13 mouse cellular contexts compared by ENCODE assay signal in the genomic region with DNA sequence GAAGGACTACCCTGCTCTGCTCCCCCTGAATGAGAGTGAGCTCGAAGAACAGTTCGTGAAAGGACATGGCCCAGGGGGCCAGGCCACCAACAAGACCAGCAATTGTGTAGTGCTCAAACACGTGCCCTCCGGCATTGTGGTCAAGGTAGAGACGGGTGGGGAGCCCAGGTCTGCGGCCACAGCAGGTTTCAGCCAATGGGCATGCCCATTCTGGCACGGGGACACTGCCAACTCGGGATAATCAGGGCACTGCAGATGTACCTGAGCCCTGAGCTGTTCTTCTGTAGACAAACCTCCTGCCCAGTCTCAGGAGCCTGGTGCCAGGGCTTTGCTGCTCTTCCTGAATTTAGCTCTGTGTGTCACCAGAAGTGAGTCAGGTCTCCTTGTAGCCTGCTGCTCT. TPM values are rescaled to one million over a fixed set of nuclear protein-coding genes. Genes with fewer than 3 reads are reported as not detected.
DNase-seq lines count a peak whose midpoint lies in the region; ATAC-seq and TF ChIP-seq lines count a peak whose summit lies in the region.
"Had no signal": no experiment of that assay in that cellular context is flagged by ENCODE, and none has a peak within 500 bp of the region (broad histone marks: within the 10 kb centered on the region; RNA-seq: fewer than 3 reads in every experiment).

No protein-coding gene starts in this region.

- 0 out of 2 replicates have a peak, but pooled peaks cover 8% of the 10 kb centered on the region for H3K36me3 ChIP-seq in midbrain, postnatal 0 days (ENCODE audit: insufficient read depth, low read length)
- 0 out of 2 replicates have a peak, but pooled peaks cover 6% of the 10 kb centered on the region for H3K36me3 ChIP-seq in midbrain, embryonic 14.5 days (ENCODE audit: control insufficient read depth, insufficient read depth, low read length)
- no peaks in the 10 kb centered on the region for H3K36me3 ChIP-seq in hindbrain, embryonic 12.5 days
- H3K36me3 ChIP-seq in stomach, postnatal 0 days (ENCODE audit: control insufficient read depth, insufficient read depth, low read length) = no peaks in the 10 kb centered on the region

- WGBS in midbrain, postnatal 0 days = 90% methylated on average over 8 of the region's 8 CpGs
- 91% methylated on average over 8 of the region's 8 CpGs for WGBS in midbrain, embryonic 14.5 days
- WGBS in hindbrain, embryonic 12.5 days = 85% methylated on average over 8 of the region's 8 CpGs
- WGBS in stomach, postnatal 0 days = 84% methylated on average over 8 of the region's 8 CpGs

- no peak for DNase-seq in midbrain, postnatal 0 days (ENCODE audit: low spot score)
- no peak for DNase-seq in midbrain, embryonic 14.5 days
- DNase-seq in cerebellum, postnatal 25 days = peak; percentile 73 to 83
- DNase-seq in stomach, postnatal 0 days (ENCODE audit: low spot score) = no peak
- no peak for DNase-seq in right cerebral cortex, postnatal 10 days (ENCODE audit: low spot score in 2 of 2)
- DNase-seq: liver; lung, postnatal 14 days had no signal

- no peak overlapping the region for H3K4me3 ChIP-seq in midbrain, postnatal 0 days (ENCODE audit: low read depth, low read length)
- H3K4me3 ChIP-seq in midbrain, embryonic 14.5 days (replicated peaks; ENCODE audit: low read depth, low read length) = no peak overlapping the region
- no peak overlapping the region for H3K4me3 ChIP-seq in hindbrain, embryonic 12.5 days
- no peak overlapping the region for H3K4me3 ChIP-seq in stomach, postnatal 0 days (ENCODE audit: low read depth, low read length)
- H3K4me3 ChIP-seq: erythroblast, embryonic 14.5 days; myocyte had no signal

- 0 out of 2 replicates have a peak overlapping the region, but pooled peaks have one; percentile 38 for H3K27ac ChIP-seq in midbrain, postnatal 0 days (ENCODE audit: low read depth, low read length)
- H3K27ac ChIP-seq in midbrain, embryonic 14.5 days (replicated peaks; ENCODE audit: low read depth, low read length) = no peak overlapping the region
- H3K27ac ChIP-seq in hindbrain, embryonic 12.5 days = peak overlapping the region; percentile 50
- peak overlapping the region; percentile 24; the same call in 1 of the 2 replicates for H3K27ac ChIP-seq in stomach, postnatal 0 days (replicated peaks)

- H3K9me3 ChIP-seq in midbrain, postnatal 0 days (ENCODE audit: low read length) = no peaks in the 10 kb centered on the region
- no peaks in the 10 kb centered on the region for H3K9me3 ChIP-seq in midbrain, embryonic 14.5 days (ENCODE audit: control insufficient read depth, low read length)
- H3K9me3 ChIP-seq in hindbrain, embryonic 12.5 days (replicated peaks) = no peaks in the 10 kb centered on the region
- no peaks in the 10 kb centered on the region for H3K9me3 ChIP-seq in stomach, postnatal 0 days (ENCODE audit: control insufficient read depth, low read length)
- H3K9me3 ChIP-seq: G1E had no signal

- H3K4me2 ChIP-seq in midbrain, postnatal 0 days (ENCODE audit: low read depth, low read length, poor library complexity, severe bottlenecking) = no peak overlapping the region
- no peak overlapping the region for H3K4me2 ChIP-seq in midbrain, embryonic 14.5 days (ENCODE audit: low read length)
- H3K4me2 ChIP-seq in hindbrain, embryonic 12.5 days (replicated peaks) = no peak overlapping the region
- H3K4me2 ChIP-seq in stomach, postnatal 0 days (replicated peaks; ENCODE audit: low read depth) = no peak overlapping the region

- no peak for TF ChIP-seq EP300 in stomach, postnatal 0 days (optimal IDR thresholded peaks at IDR 0.05)

- no peak overlapping the region for H3K9ac ChIP-seq in midbrain, postnatal 0 days (replicated peaks; ENCODE audit: low read length, poor library complexity, severe bottlenecking)
- H3K9ac ChIP-seq in midbrain, embryonic 14.5 days (replicated peaks; ENCODE audit: low read length) = no peak overlapping the region
- peak overlapping the region; percentile 24; the same call in 1 of the 2 replicates for H3K9ac ChIP-seq in hindbrain, embryonic 12.5 days
- H3K9ac ChIP-seq in stomach, postnatal 0 days (ENCODE audit: low read length) = no peak overlapping the region

- ATAC-seq in midbrain, postnatal 0 days (ENCODE audit: low FRiP score) = no peak
- ATAC-seq in midbrain, embryonic 14.5 days (ENCODE audit: low FRiP score, low TSS enrichment) = no peak
- ATAC-seq in hindbrain, embryonic 12.5 days (ENCODE audit: low FRiP score) = no peak
- ATAC-seq in stomach, postnatal 0 days (ENCODE audit: low FRiP score, low TSS enrichment) = no peak
- ATAC-seq in megakaryocyte-erythroid progenitor cell, adult 5-6 weeks (replicated peaks; ENCODE audit: low FRiP score, low TSS enrichment, poor library complexity, severe bottlenecking) = no peak
- ATAC-seq: activated CD4-positive, CD25-positive, alpha-beta regulatory T cell, adult 4 months had no signal

- H3K4me1 ChIP-seq in midbrain, postnatal 0 days (ENCODE audit: insufficient read depth, low read length) = no peaks in the 10 kb centered on the region
- 0 out of 2 replicates have a peak, but pooled peaks cover 3% of the 10 kb centered on the region for H3K4me1 ChIP-seq in midbrain, embryonic 14.5 days (ENCODE audit: control insufficient read depth, insufficient read depth, low read length)
- peaks cover 41% of the 10 kb centered on the region for H3K4me1 ChIP-seq in hindbrain, embryonic 12.5 days
- H3K4me1 ChIP-seq in stomach, postnatal 0 days (replicated peaks; ENCODE audit: control insufficient read depth, insufficient read depth) = no peaks in the 10 kb centered on the region

- H3K27me3 ChIP-seq in midbrain, postnatal 0 days (ENCODE audit: insufficient read depth, low read length) = no peaks in the 10 kb centered on the region
- no peaks in the 10 kb centered on the region for H3K27me3 ChIP-seq in midbrain, embryonic 14.5 days (ENCODE audit: control insufficient read depth, insufficient read depth, low read length)
- no peaks in the 10 kb centered on the region for H3K27me3 ChIP-seq in hindbrain, embryonic 12.5 days
- no peaks in the 10 kb centered on the region for H3K27me3 ChIP-seq in stomach, postnatal 0 days (ENCODE audit: control insufficient read depth, insufficient read depth, low read length)

- no peak for TF ChIP-seq CTCF in midbrain, postnatal 0 days (IDR thresholded peaks at IDR 0.05)
- TF ChIP-seq CTCF in stomach, postnatal 0 days (IDR thresholded peaks at IDR 0.05; ENCODE audit: low read depth) = no peak

RNA-seq across cellular contexts. Expression of a gene that starts 10.9 kb away (rescaled TPM):
- total RNA-seq in midbrain, postnatal 0 days (2014; rRNA removed) = 9.0 and 9.4 TPM in 2 replicates
- 7.8 TPM in 2 replicates for polyA plus RNA-seq in midbrain, postnatal 0 days (2015; fragmentation: Nextera tagmentation; extraction: Ambion mirVana)
- 9.1 and 10.6 TPM in 2 replicates for polyA plus RNA-seq in midbrain, embryonic 14.5 days (2014; fragmentation: Nextera tagmentation; extraction: Ambion mirVana)
- 16.6 and 20.0 TPM in 2 replicates for polyA plus RNA-seq in hindbrain, embryonic 12.5 days (2016; fragmentation: Nextera tagmentation; extraction: Ambion mirVana)
- 6.4 and 6.9 TPM in 2 replicates for polyA plus RNA-seq in stomach, postnatal 0 days (2015; fragmentation: Nextera tagmentation; extraction: Ambion mirVana)
- total RNA-seq in megakaryocyte-erythroid progenitor cell, adult 5-6 weeks (2014; fragmentation: Nextera tagmentation) = 9.2 and 13.2 TPM in 2 replicates
- total RNA-seq in megakaryocyte-erythroid progenitor cell, adult 5-6 weeks (2017) = 16.6 and 18.7 TPM in 2 replicates

RNA-seq across cellular contexts. Expression of a gene that starts 11.0 kb away (rescaled TPM):
- total RNA-seq in midbrain, postnatal 0 days (2014; rRNA removed) = 19.0 and 41.0 TPM in 2 replicates
- 6.6 and 9.6 TPM in 2 replicates for polyA plus RNA-seq in midbrain, postnatal 0 days (2015; fragmentation: Nextera tagmentation; extraction: Ambion mirVana)
- polyA plus RNA-seq in midbrain, embryonic 14.5 days (2014; fragmentation: Nextera tagmentation; extraction: Ambion mirVana) = 11.7 and 16.8 TPM in 2 replicates
- 17.5 and 18.6 TPM in 2 replicates for polyA plus RNA-seq in hindbrain, embryonic 12.5 days (2016; fragmentation: Nextera tagmentation; extraction: Ambion mirVana)
- polyA plus RNA-seq in stomach, postnatal 0 days (2015; fragmentation: Nextera tagmentation; extraction: Ambion mirVana) = 2.2 and 2.9 TPM in 2 replicates
- total RNA-seq in megakaryocyte-erythroid progenitor cell, adult 5-6 weeks (2014; fragmentation: Nextera tagmentation) = 19.5 and 24.7 TPM in 2 replicates
- 24.7 and 36.7 TPM in 2 replicates for total RNA-seq in megakaryocyte-erythroid progenitor cell, adult 5-6 weeks (2017)

RNA-seq across cellular contexts. Expression of a gene that starts 24.1 kb away (rescaled TPM):
- 104 and 164 TPM in 2 replicates for total RNA-seq in midbrain, postnatal 0 days (2014; rRNA removed)
- polyA plus RNA-seq in midbrain, postnatal 0 days (2015; fragmentation: Nextera tagmentation; extraction: Ambion mirVana) = 65.0 and 65.2 TPM in 2 replicates
- 72.3 and 76.7 TPM in 2 replicates for polyA plus RNA-seq in midbrain, embryonic 14.5 days (2014; fragmentation: Nextera tagmentation; extraction: Ambion mirVana)
- polyA plus RNA-seq in hindbrain, embryonic 12.5 days (2016; fragmentation: Nextera tagmentation; extraction: Ambion mirVana) = 142 and 163 TPM in 2 replicates
- 57.6 and 81.6 TPM in 2 replicates for polyA plus RNA-seq in stomach, postnatal 0 days (2015; fragmentation: Nextera tagmentation; extraction: Ambion mirVana)
- total RNA-seq in megakaryocyte-erythroid progenitor cell, adult 5-6 weeks (2014; fragmentation: Nextera tagmentation) = 300 and 366 TPM in 2 replicates
- 205 and 275 TPM in 2 replicates for total RNA-seq in megakaryocyte-erythroid progenitor cell, adult 5-6 weeks (2017)

Comparison
In these comparisons a context has a peak if more than half of its experiments do, and no peak if none do; other contexts are left out.
1. DNase-seq: peak in cerebellum, postnatal 25 days (2 of 2); none in midbrain, postnatal 0 days (single experiment), midbrain, embryonic 14.5 days (single experiment), stomach, postnatal 0 days (single experiment) and right cerebral cortex, postnatal 10 days (0 of 2).